Mouse (Mus musculus): ENCODE measurements around the gene Exoc7.

Gene Exoc7

DNA sequence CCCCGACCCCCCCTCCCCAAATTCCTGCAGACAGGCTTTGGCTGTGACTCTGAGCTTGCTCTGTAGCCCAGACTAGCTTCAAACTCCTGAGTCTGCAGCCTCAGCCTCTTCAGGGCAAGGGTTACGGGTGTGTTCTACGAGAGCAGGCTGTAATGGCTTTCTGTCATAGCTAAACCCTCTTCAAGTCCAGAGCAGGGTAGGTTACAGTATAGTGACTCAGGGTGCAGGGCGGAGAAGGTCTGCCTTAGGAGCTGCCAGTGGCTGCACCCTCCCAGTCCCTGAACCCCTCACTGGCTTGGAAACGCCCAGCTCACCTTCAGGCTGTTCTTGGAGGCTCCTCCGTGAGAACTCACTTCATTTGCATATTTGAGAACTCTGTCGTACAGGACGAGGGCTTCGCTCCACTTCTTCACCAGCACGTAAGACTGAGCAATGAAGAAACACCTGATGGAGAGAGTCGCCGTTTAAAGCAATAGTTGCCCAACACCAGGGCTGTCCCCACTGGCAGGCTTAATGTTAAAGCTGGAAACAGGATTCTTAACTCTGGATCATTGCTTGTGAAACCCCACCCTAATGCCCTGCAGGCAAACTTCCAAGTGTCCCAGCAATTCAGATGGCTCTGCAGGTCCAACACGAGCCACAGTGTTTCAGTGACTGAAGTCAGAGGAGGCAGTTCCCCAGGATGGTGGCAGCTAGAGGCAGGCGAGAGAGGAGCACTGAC is 59.4 kb downstream of the Exoc7 start:
- no peak for DNase-seq (ENCODE audit: inconsistent age in 2 of 2, low spot score in 1 of 2)

DNA sequence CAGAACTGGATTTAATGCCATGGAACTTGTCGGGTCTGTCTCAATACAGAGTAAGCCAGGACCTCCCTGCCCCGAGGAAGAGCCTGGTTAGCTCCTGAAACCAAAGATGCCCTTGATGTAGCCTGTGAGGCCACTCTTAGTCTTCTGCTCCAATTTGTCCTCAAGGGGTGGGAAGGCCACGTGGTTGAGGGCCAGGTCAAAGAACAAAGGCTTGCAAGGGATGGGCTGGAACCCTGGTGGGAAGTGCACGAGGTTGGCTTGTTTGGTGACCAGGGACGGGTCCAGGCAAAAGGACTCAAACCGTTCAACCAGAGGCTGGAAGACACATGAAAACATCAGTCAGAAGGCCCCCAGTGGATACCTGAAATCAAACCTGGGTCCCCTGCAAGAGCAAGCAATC is 61.4 kb downstream of the Exoc7 start:
- no peak for DNase-seq (ENCODE audit: inconsistent age in 2 of 2, low spot score in 1 of 2)

GRCm38 (mm10) chr11:116244580-116244979 is 62.5 kb downstream of the Exoc7 start:
- DNase-seq (ENCODE audit: inconsistent age in 2 of 2, low spot score in 1 of 2), result no peak

- DNase-seq (ENCODE audit: inconsistent age in 2 of 2, low spot score in 1 of 2), result no peak
Observed at GRCm38 (mm10) chr11:116241744-116242235, 65.2 kb downstream of the Exoc7 start.

- no peak for DNase-seq (ENCODE audit: inconsistent age in 2 of 2, low spot score in 1 of 2)
Observed at GRCm38 (mm10) chr11:116239797-116240196, 67.2 kb downstream of the Exoc7 start.

Measured in adrenal gland, adult (tissue).